Mouse (Mus musculus): ENCODE data around the gene Dctn1. TPM values are rescaled to one million over a fixed set of nuclear protein-coding genes. Genes with fewer than 3 reads are reported as not detected.
"Not testable (repeated sequence)": the region's sequence is repeated elsewhere in the genome, so short reads cannot be mapped to it uniquely, and the experiment has no call there.

Gene Dctn1
- polyA plus RNA-seq, 1 experiment from 2014 or later = 24.1 TPM

- H3K4me1 ChIP-seq (replicated peaks) = peaks cover 8% of the 10 kb centered on the region; the same call in 1 of the 2 replicates
- H3K4me2 ChIP-seq = no peak overlapping the region
- peaks cover 48% of the 10 kb centered on the region for H3K27me3 ChIP-seq
- peaks cover 5% of the 10 kb centered on the region; the same call in 1 of the 2 replicates for H3K36me3 ChIP-seq (replicated peaks)
- H3K9me3 ChIP-seq (replicated peaks) = no peaks in the 10 kb centered on the region
- ATAC-seq (ENCODE audit: insufficient read depth) = no peak
- H3K27ac ChIP-seq (replicated peaks) = no peak overlapping the region
- 66% methylated on average over 12 of the region's 12 CpGs for WGBS (ENCODE audit: insufficient replicate concordance)
- H3K4me3 ChIP-seq (replicated peaks) = no peak overlapping the region
- H3K9ac ChIP-seq = no peak overlapping the region
Measured at GRCm38 (mm10) chr6:83153038-83153437, 12.7 kb upstream of the Dctn1 start.

GRCm38 (mm10) chr6:83153485-83153884 is 12.2 kb upstream of the Dctn1 start:
- no peak overlapping the region for H3K9ac ChIP-seq
- H3K4me3 ChIP-seq (replicated peaks) = no peak overlapping the region
- peaks cover 48% of the 10 kb centered on the region for H3K27me3 ChIP-seq
- H3K4me1 ChIP-seq (replicated peaks) = peaks cover 8% of the 10 kb centered on the region; the same call in 1 of the 2 replicates
- H3K27ac ChIP-seq (replicated peaks) = no peak overlapping the region
- H3K9me3 ChIP-seq (replicated peaks) = no peaks in the 10 kb centered on the region
- ATAC-seq (ENCODE audit: insufficient read depth) = no peak
- 50% methylated on average over 5 of the region's 5 CpGs for WGBS (ENCODE audit: insufficient replicate concordance)
- H3K4me2 ChIP-seq = no peak overlapping the region
- H3K36me3 ChIP-seq (replicated peaks) = peaks cover 5% of the 10 kb centered on the region; the same call in 1 of the 2 replicates

GRCm38 (mm10) chr6:83155552-83156238 is 10.0 kb upstream of the Dctn1 start:
- Histone ChIP-seq H3K9me3 (replicated peaks) (no peaks in the 10 kb centered on the region), H3K4me1 (replicated peaks) (peaks cover 8% of the 10 kb centered on the region; the same call in 1 of the 2 replicates), H3K4me2 (peak overlapping the region; percentile 84), H3K27ac (replicated peaks) (no peak overlapping the region), H3K4me3 (replicated peaks) (peak overlapping the region; percentile 52), H3K9ac (no peak overlapping the region), H3K36me3 (replicated peaks) (no peaks in the 10 kb centered on the region), H3K27me3 (peaks cover 60% of the 10 kb centered on the region)
- 10% methylated on average over 23 of the region's 23 CpGs for whole genome bisulfite sequencing (ENCODE audit: insufficient replicate concordance)
- ATAC-seq (ENCODE audit: insufficient read depth) = no peak

- H3K27me3 ChIP-seq = peaks cover 66% of the 10 kb centered on the region
- no peak for ATAC-seq (ENCODE audit: insufficient read depth)
- 2% methylated on average over 32 of the region's 32 CpGs for WGBS (ENCODE audit: insufficient replicate concordance)
- no peaks in the 10 kb centered on the region for H3K36me3 ChIP-seq (replicated peaks)
- peak within 1 kb of the TSS; percentile 84 for H3K4me2 ChIP-seq
- H3K27ac ChIP-seq (replicated peaks) = no peak within 1 kb of the TSS
- H3K4me1 ChIP-seq (replicated peaks) = peaks cover 8% of the 10 kb centered on the region; the same call in 1 of the 2 replicates
- H3K9me3 ChIP-seq (replicated peaks) = no peaks in the 10 kb centered on the region
- H3K4me3 ChIP-seq (replicated peaks) = peak within 1 kb of the TSS; percentile 52
- H3K9ac ChIP-seq = no peak within 1 kb of the TSS
Measured at GRCm38 (mm10) chr6:83156259-83156684, 9.4 kb upstream of the Dctn1 start, which contains the start of the genes Wdr54 and 1700003E16Rik. TSS of gene Wdr54 (minus strand) at chr6:83156397. TSS of gene 1700003E16Rik (plus strand) at chr6:83156404.

GRCm38 (mm10) chr6:83159456-83159855 is 6.3 kb upstream of the Dctn1 start:
- not testable (repeated sequence) for H3K4me3 ChIP-seq (replicated peaks); H3K9me3 ChIP-seq (replicated peaks); H3K27ac ChIP-seq (replicated peaks); H3K4me2 ChIP-seq; H3K9ac ChIP-seq; ATAC-seq (ENCODE audit: insufficient read depth); H3K36me3 ChIP-seq (replicated peaks)
- 27% methylated on average over 3 of the region's 3 CpGs for WGBS (ENCODE audit: insufficient replicate concordance)
- peaks cover 22% of the 10 kb centered on the region for H3K4me1 ChIP-seq (replicated peaks)
- H3K27me3 ChIP-seq = peaks cover 81% of the 10 kb centered on the region

- Histone ChIP-seq H3K27me3 (peaks cover 62% of the 10 kb centered on the region), H3K4me1 (replicated peaks) (peaks cover 23% of the 10 kb centered on the region), H3K9me3 (replicated peaks) (no peaks in the 10 kb centered on the region), H3K4me3 (replicated peaks) (peak overlapping the region; percentile 42), H3K27ac (replicated peaks) (no peak overlapping the region), H3K36me3 (replicated peaks) (no peaks in the 10 kb centered on the region), H3K4me2 (peak overlapping the region; percentile 68), H3K9ac (no peak overlapping the region)
- WGBS (ENCODE audit: insufficient replicate concordance) = 8% methylated on average over 19 of the region's 19 CpGs
- no peak for ATAC-seq (ENCODE audit: insufficient read depth)
Measured at GRCm38 (mm10) chr6:83161442-83161841, 4.3 kb upstream of the Dctn1 start.

GRCm38 (mm10) chr6:83161921-83162641 is 3.6 kb upstream of the Dctn1 start:
- Histone ChIP-seq H3K4me3 (replicated peaks) (peak overlapping the region; percentile 42), H3K4me2 (peak overlapping the region; percentile 68), H3K9me3 (replicated peaks) (no peaks in the 10 kb centered on the region), H3K27me3 (peaks cover 56% of the 10 kb centered on the region), H3K27ac (replicated peaks) (no peak overlapping the region), H3K4me1 (replicated peaks) (peaks cover 24% of the 10 kb centered on the region), H3K36me3 (replicated peaks) (no peaks in the 10 kb centered on the region), H3K9ac (no peak overlapping the region)
- 2% methylated on average over 49 of the region's 49 CpGs for WGBS (ENCODE audit: insufficient replicate concordance)
- ATAC-seq (ENCODE audit: insufficient read depth) = no peak

GRCm38 (mm10) chr6:83162701-83163100 is 3.0 kb upstream of the Dctn1 start:
- no peaks in the 10 kb centered on the region for H3K36me3 ChIP-seq (replicated peaks)
- H3K27me3 ChIP-seq = peaks cover 50% of the 10 kb centered on the region
- H3K4me1 ChIP-seq (replicated peaks) = peaks cover 30% of the 10 kb centered on the region
- 1% methylated on average over 8 of the region's 8 CpGs for WGBS (ENCODE audit: insufficient replicate concordance)
- no peaks in the 10 kb centered on the region for H3K9me3 ChIP-seq (replicated peaks)
- H3K4me3 ChIP-seq (replicated peaks) = peak overlapping the region; percentile 42
- H3K4me2 ChIP-seq = peak overlapping the region; percentile 68
- ATAC-seq (ENCODE audit: insufficient read depth) = no peak
- H3K9ac ChIP-seq = no peak overlapping the region
- no peak overlapping the region for H3K27ac ChIP-seq (replicated peaks)

GRCm38 (mm10) chr6:83165026-83165606 is 604 bp upstream of the Dctn1 start:
- 5% methylated on average over 6 of the region's 6 CpGs for WGBS (ENCODE audit: insufficient replicate concordance)
- ATAC-seq (ENCODE audit: insufficient read depth) = peak; percentile 11
- H3K9me3 ChIP-seq (replicated peaks) = no peaks in the 10 kb centered on the region
- H3K4me1 ChIP-seq (replicated peaks) = peaks cover 33% of the 10 kb centered on the region
- peak overlapping the region; percentile 63 for H3K9ac ChIP-seq
- H3K27ac ChIP-seq (replicated peaks) = peak overlapping the region; percentile 88
- H3K4me2 ChIP-seq = peak overlapping the region; percentile 83
- no peaks in the 10 kb centered on the region for H3K36me3 ChIP-seq (replicated peaks)
- peaks cover 44% of the 10 kb centered on the region for H3K27me3 ChIP-seq
- peak overlapping the region; percentile 94 for H3K4me3 ChIP-seq (replicated peaks)

GRCm38 (mm10) chr6:83166243-83166630 is 517 bp downstream of the Dctn1 start:
- H3K9me3 ChIP-seq (replicated peaks) = no peaks in the 10 kb centered on the region

GRCm38 (mm10) chr6:83169872-83170271 is 4.2 kb downstream of the Dctn1 start:
- Histone ChIP-seq H3K4me3 (replicated peaks) (no peak overlapping the region), H3K4me1 (replicated peaks) (peaks cover 16% of the 10 kb centered on the region), H3K27ac (replicated peaks) (no peak overlapping the region), H3K4me2 (no peak overlapping the region), H3K9ac (no peak overlapping the region), H3K36me3 (replicated peaks) (no peaks in the 10 kb centered on the region), H3K9me3 (replicated peaks) (no peaks in the 10 kb centered on the region), H3K27me3 (no peaks in the 10 kb centered on the region)
- WGBS (ENCODE audit: insufficient replicate concordance) = 71% methylated on average over 5 of the region's 5 CpGs
- ATAC-seq (ENCODE audit: insufficient read depth) = no peak

More at GRCm38 (mm10) chr6:83166243-83166630, 517 bp downstream of the Dctn1 start:
- Histone ChIP-seq H3K27ac (replicated peaks) (peak overlapping the region; percentile 88), H3K4me2 (peak overlapping the region; percentile 83), H3K27me3 (peaks cover 33% of the 10 kb centered on the region), H3K36me3 (replicated peaks) (no peaks in the 10 kb centered on the region), H3K4me1 (replicated peaks) (peaks cover 33% of the 10 kb centered on the region), H3K4me3 (replicated peaks) (peak overlapping the region; percentile 94), H3K9ac (peak overlapping the region; percentile 96)
- ATAC-seq (ENCODE audit: insufficient read depth) = peak; percentile 1; the same call in 1 of the 2 replicates
- under 1% methylated on average over 12 of the region's 12 CpGs for WGBS (ENCODE audit: insufficient replicate concordance)

All from liver, embryonic 15.5 days (tissue).